Mouse (Mus musculus): ENCODE measurements around the gene Hist1h2ah.

GRCm38 (mm10) chr13:22049737-22050440 is 14.5 kb upstream of the Hist1h2ah start:
- TF ChIP-seq POLR2A (IDR thresholded peaks at IDR 0.05; ENCODE audit: borderline replicate concordance, insufficient read depth, low read length) (no peak), CTCF (IDR thresholded peaks at IDR 0.05; ENCODE audit: borderline replicate concordance, insufficient read depth, low read depth, low read length) (no peak)

Measured in cerebellum, adult 2 months (tissue).